1 mouse cellular context compared by ENCODE assay signal in the genomic region with DNA sequence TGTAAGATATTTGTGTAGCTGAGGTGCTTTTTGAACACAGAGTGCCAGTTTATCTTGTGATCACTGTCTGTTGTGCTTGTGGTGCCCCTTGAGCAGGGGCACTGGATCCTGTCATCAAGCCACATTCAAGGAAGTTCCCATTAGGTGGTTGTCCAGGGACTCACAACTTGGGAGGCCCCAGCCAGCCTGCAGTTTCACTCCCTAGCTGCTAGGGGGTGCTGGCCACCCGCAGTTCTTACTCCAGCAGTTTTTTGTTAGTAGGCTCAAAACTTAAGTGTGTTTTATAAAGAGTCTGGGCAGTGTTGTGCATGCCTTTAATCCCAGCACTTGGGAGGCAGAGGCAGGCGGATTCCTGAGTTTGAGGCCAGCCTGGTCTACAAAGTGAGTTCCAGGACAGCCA.
TF ChIP-seq lines count a peak whose summit lies in the region.

No protein-coding gene starts in this region.

TF ChIP-seq in MEL, 35 proteins besides CTCF, POLR2A, EP300 and RAD21:
- TF ChIP-seq SMC3 (IDR thresholded peaks at IDR 0.05; ENCODE audit: low read depth, low read length): peak; percentile 47
- no peak for TF ChIP-seq MAFK (IDR thresholded peaks at IDR 0.05; ENCODE audit: borderline replicate concordance, low read depth, low read length)
- TF ChIP-seq POLR2AphosphoS2 (IDR thresholded peaks at IDR 0.05; ENCODE audit: low read length): no peak
- no peak for TF ChIP-seq MAX (IDR thresholded peaks at IDR 0.05; ENCODE audit: low read length)
- no peak for TF ChIP-seq MEF2A (IDR thresholded peaks at IDR 0.05; ENCODE audit: extremely low read depth, insufficient replicate concordance, low read depth, low read length, poor library complexity, severe bottlenecking)
- 0 out of 2 replicates have a peak, but pooled peaks have one; percentile 14 for TF ChIP-seq ZNF384 (IDR thresholded peaks at IDR 0.05; ENCODE audit: low read depth, low read length)
- peak; percentile 24; the same call in 1 of the 2 replicates for TF ChIP-seq ZC3H11A (IDR thresholded peaks at IDR 0.05; ENCODE audit: low read depth, low read length)
